Mouse (Mus musculus): Measurements from ENCODE around the gene Ckm. TPM values are rescaled to one million over a fixed set of nuclear protein-coding genes. Genes with fewer than 3 reads are reported as not detected.

Gene Ckm
- total RNA-seq, 2 experiments from 2014 or later = not detected

DNA sequence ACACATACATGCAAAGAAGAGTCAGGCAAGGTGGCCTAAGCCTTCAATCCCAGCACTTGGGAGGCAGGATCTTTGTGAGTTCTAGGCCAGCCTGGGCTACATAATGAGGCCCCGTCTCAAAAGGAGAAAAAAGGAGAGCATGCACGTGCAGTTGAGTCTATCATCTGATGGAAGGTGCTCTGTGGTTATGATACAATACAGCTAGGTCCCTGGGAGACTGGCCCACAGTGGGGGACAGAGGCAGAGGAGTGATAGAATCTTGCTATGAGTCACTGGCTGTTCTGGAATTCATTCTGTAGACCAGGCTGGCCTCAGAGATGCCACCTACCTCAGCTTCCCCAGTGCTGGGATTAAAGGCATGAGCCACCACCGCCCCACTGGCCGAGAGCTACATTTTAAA lies 57.9 kb downstream of the Ckm start:
- DNase-seq = no peak
- intact Hi-C loops (cut with DNase I) = no loop called here

DNA sequence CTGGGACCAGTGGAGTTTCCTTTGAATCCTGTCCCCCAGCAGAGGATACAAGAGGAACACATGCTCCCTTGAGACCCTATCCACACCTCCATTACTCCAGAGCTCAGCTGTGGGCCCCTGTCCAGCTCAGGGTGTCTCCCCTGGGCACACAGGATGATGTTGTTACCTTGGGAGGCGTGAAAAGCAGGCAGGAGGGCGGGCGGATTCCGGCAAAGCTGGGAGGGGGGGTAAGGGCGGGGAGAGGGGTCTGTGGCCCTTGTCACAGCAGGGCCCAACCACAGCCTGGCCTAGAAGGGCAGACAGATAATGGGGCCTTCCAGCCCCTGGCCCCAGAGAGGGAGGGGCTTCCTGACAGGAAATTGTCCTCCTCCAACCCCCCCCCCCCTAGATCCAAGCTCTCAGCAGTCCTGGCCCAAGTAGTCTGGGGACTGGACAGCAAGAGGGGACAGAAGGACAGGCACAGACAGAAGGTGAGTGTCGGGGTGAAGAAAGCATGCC lies 58.4 kb downstream of the Ckm start, which contains the start of gene Exoc3l2:
Gene Exoc3l2 (plus strand): TSS at position 448 of the 498 bp plus-strand sequence.
- DNase-seq = no peak
- intact Hi-C loops (cut with DNase I) = no loop called here

DNA sequence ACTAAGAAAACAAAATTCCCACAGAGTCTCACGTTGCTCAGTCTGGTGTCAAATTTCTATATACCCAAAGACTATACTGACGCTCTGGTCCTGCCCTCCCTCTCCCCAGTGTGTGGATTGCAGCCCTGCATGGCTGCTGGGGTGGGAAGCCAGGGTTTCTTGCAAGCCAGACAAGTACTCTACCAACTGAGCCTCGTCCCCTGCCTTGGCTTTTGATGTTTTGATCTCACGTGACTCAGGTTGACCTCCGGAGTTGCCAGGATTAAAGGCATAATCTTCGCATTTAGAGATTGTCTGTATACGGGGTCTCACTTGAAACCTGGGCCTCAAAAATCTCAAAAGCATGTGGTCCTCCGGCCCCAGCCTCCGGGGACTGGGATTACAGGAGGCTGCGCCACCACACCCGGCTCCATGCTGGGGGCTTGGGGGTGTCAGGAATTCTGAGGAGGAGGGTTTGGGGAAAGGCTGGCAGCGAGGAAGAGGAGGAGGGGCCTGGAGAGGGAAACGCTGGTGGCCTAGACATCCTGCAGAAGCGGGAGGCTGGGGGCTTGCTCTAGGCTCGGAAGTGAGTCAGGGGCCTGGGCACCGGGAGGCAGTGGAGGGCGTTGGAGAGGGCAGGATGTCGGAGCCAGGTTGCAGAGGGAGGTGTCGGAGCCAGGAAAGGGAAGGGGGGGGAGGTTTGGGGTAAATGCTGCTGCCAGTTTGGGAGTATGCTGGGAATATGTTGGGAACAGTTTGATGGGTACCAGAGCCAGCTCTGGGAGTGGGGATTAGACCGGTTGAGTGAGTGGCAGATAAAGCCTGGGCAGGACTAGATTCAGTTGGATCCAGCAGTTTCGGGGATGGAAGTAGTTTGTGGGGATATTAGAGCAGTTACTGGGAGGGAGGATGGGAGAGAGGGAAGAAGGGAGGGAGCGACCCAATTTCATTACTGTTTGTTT lies 60.1 kb downstream of the Ckm start:
- DNase-seq = no peak
- intact Hi-C loops (cut with DNase I) = loop anchor here (5.0 kb wide), 1 partner anchor 93 kb away; no protein-coding TSS in a partner anchor

GRCm38 (mm10) chr7:19466602-19467145 lies 62.1 kb downstream of the Ckm start:
- intact Hi-C loops (cut with DNase I) = loop anchor here (5.0 kb wide), 1 partner anchor 91 kb away; no protein-coding TSS in a partner anchor
- no peak for DNase-seq

DNA sequence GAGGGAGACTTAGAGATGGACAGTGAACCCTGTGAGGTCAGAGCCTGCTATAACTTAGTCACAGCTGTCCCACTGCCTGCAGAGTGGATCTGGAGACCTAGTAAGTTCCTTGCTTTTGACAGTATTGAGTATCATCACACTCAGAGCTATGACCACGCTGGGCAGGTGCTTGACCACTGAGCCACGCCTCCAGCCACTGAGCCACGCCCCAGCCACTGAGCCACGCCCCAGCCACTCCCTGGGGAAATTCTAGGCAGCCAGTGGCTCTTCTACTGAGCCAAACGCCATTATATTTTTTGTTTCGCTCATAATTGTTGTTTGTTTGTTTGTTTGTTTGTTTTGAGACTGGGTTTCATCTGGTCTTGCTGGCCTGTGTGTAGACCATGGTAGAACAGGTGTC lies 63.1 kb downstream of the Ckm start:
- intact Hi-C loops (cut with DNase I) = loop anchor here (5.0 kb wide), 1 partner anchor 90 kb away; no protein-coding TSS in a partner anchor

DNA sequence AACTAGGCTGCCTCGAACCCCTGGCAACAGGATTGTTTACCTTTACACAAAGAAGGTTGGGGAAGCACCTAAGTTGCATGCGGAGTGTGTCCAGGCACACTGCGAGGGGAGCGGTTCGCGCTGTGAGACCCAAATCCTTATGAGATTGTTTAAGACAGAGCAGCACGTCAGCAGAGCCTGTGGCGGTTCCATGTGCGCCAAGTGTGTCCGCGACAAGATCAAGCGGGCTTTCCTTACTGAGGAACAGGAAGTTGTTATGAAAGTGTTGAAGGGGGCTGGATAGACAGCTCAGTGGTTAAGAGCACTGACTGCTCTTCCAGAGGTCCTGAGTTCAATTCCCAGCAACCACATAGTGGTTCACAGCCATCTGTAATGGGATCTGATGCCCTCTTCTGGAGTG lies 63.7 kb downstream of the Ckm start:
- no peak for DNase-seq
- intact Hi-C loops (cut with DNase I) = loop anchor here (5.0 kb wide), 1 partner anchor 89 kb away; no protein-coding TSS in a partner anchor

More for the DNA sequence above, 63.1 kb downstream of the Ckm start:
- DNase-seq = no peak

DNA sequence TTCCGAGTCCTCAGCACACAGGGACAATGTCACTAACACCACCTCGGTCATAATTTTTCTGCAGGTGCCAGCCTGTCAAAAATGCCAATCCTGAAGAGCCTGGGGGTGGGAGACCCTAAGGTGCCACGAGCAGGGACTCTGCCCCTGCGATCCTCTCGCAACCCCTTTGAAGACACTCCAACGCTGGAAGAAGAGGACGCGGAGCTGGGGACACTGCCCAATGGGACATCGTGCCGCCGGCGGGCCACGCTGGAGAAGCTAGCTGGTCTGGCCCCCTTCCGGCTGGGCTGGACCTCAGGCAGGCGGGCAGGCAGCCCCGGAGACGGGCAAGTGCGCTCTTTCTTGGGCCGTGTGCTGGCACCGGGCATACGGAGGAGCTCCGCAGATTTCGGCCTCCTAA lies 64.8 kb downstream of the Ckm start:
- intact Hi-C loops (cut with DNase I) = loop anchor here (5.0 kb wide), 1 partner anchor 88 kb away; no protein-coding TSS in a partner anchor
- DNase-seq = no peak

GRCm38 (mm10) chr7:19470308-19470707 lies 65.7 kb downstream of the Ckm start:
- DNase-seq = no peak
- intact Hi-C loops (cut with DNase I) = no loop called here

- intact Hi-C loops (cut with DNase I) = no loop called here
- DNase-seq = no peak
Observed at GRCm38 (mm10) chr7:19472403-19472802, 67.8 kb downstream of the Ckm start.

Small RNA genes lying within 50 kb of the gene (microRNA-seq; reads per million reads assigned to microRNA genes)
- gene Mir343 = not detected

Other genes starting within 250 kb of the Ckm start
- 10 to 100 TPM; 22.7 to 25.8 TPM for gene Gipr, start 238.6 kb upstream of the Ckm start, total RNA-seq (2021)
- gene Eml2, start 228.4 kb upstream of the Ckm start, total RNA-seq (2021) = 100 to 1,000 TPM; 102 to 106 TPM
- gene Gpr4, start 192.2 kb upstream of the Ckm start, total RNA-seq (2021) = 1 to 10 TPM; 3.5 to 4.3 TPM
- 10 to 100 TPM; 33.8 to 35.0 TPM for gene Opa3, start 176.4 kb upstream of the Ckm start, total RNA-seq (2021)
- 10 to 100 TPM; 45.3 to 46.6 TPM for gene Vasp, start 133.0 kb upstream of the Ckm start, total RNA-seq (2021)
- gene Ppm1n, start 124.7 kb upstream of the Ckm start, total RNA-seq (2021) = under 1 TPM; 0.60 to 0.64 TPM
- gene Rtn2, start 122.2 kb upstream of the Ckm start, total RNA-seq (2021) = 100 to 1,000 TPM; 154 to 161 TPM
- 1 to 10 TPM; 1.2 to 1.3 TPM for gene Fosb, start 94.7 kb upstream of the Ckm start, total RNA-seq (2021)
- gene Ercc1, start 60.0 kb upstream of the Ckm start, total RNA-seq (2021) = 10 to 100 TPM; 60.1 to 70.9 TPM
- 10 to 100 TPM; 15.9 to 18.7 TPM for gene Cd3eap, start 45.3 kb upstream of the Ckm start, total RNA-seq (2021)
- gene Ppp1r13l, start 45.0 kb upstream of the Ckm start, total RNA-seq (2021) = 1 to 10 TPM; 6.0 to 6.4 TPM
- 10 to 100 TPM; 46.1 to 62.8 TPM for gene Ercc2, start 22.8 kb upstream of the Ckm start, total RNA-seq (2021)
- gene Klc3, start 672 bp upstream of the Ckm start, total RNA-seq (2021) = 1 to 10 TPM; 1.2 to 1.3 TPM
- 100 to 1,000 TPM; 118 to 119 TPM for gene Mark4, start 54.0 kb downstream of the Ckm start, total RNA-seq (2021)
- gene Exoc3l2, start 58.6 kb downstream of the Ckm start, total RNA-seq (2021) = under 1 TPM; 0.42 to 0.46 TPM
- gene Bloc1s3, start 103.6 kb downstream of the Ckm start, total RNA-seq (2021) = 1 to 10 TPM; 8.5 to 8.8 TPM
- 10 to 100 TPM; 17.9 to 19.0 TPM for gene Trappc6a, start 103.6 kb downstream of the Ckm start, total RNA-seq (2021)
- under 1 TPM; 0.90 to 0.91 TPM for gene Nkpd1, start 113.1 kb downstream of the Ckm start, total RNA-seq (2021)
- 10 to 100 TPM; 81.1 to 85.1 TPM for gene Ppp1r37, start 158.3 kb downstream of the Ckm start, total RNA-seq (2021)
- gene Zfp296, start 172.5 kb downstream of the Ckm start, total RNA-seq (2021) = under 1 TPM; 0.22 to 0.24 TPM
- 10 to 100 TPM; 56.0 to 58.2 TPM for gene Gemin7, start 172.8 kb downstream of the Ckm start, total RNA-seq (2021)
- 100 to 1,000 TPM in 1 of 2 experiments, 10 to 100 TPM in 1; 98.0 to 106 TPM for gene Clasrp, start 199.7 kb downstream of the Ckm start, total RNA-seq (2021)
- 1 to 10 TPM; 5.5 to 7.5 TPM for gene Relb, start 224.7 kb downstream of the Ckm start, total RNA-seq (2021)